Mouse (Mus musculus) heart, postnatal 0 days (tissue): Measurements from ENCODE around the gene Arpc3. TPM values are rescaled to one million over a fixed set of nuclear protein-coding genes. Genes with fewer than 3 reads are reported as not detected.

Experiments
- ATAC-seq: fragments of 200-750 bp; cut with Nextera tagmentation; 2 replicates; pipeline ENCODE4 v1.8.0; 2017; ENCODE audit warnings: low read depth, moderate number of reproducible peaks, moderate library complexity; ENCODE audit not compliant: insufficient read depth
- DNase-seq: peaks from one replicate; pipeline ENCODE4 v3.0.0-alpha.2; 2016; ENCODE audit warnings: low spot score
- H3K27ac ChIP-seq: fragments of 300-500 bp; sonication (generic); 2 replicates; pipeline ENCODE4 v1.5.1; 2014; ENCODE audit warnings: low read depth, mild to moderate bottlenecking
- H3K27me3 ChIP-seq: fragments of 300-500 bp; sonication (generic); 2 replicates; pipeline ENCODE4 v1.6.1; 2014; ENCODE audit warnings: low read length, mixed read lengths; ENCODE audit not compliant: control insufficient read depth, insufficient read depth
- H3K36me3 ChIP-seq: fragments of 300-500 bp; sonication (generic); replicated peaks from 2 replicates; pipeline ENCODE4 v1.6.1; 2014; ENCODE audit warnings: low read length, mixed read lengths; ENCODE audit not compliant: control insufficient read depth, insufficient read depth
- H3K4me1 ChIP-seq: fragments of 300-500 bp; sonication (generic); 2 replicates; pipeline ENCODE4 v1.6.1; 2014; ENCODE audit warnings: antibody characterized with exemption; ENCODE audit not compliant: control insufficient read depth, insufficient read depth
- H3K4me2 ChIP-seq: fragments of 300-500 bp; sonication (generic); 2 replicates; pipeline ENCODE4 v1.6.1; 2014; ENCODE audit warnings: low read depth, mild to moderate bottlenecking, low read length, moderate library complexity
- H3K4me3 ChIP-seq: fragments of 300-500 bp; sonication (generic); 2 replicates; pipeline ENCODE4 v1.5.1; 2014; ENCODE audit warnings: low read depth, low read length
- H3K9ac ChIP-seq: fragments of 300-500 bp; sonication (generic); replicated peaks from 2 replicates; pipeline ENCODE4 v1.6.1; 2014; ENCODE audit warnings: low read depth, low read length, mixed read lengths
- H3K9me3 ChIP-seq: fragments of 300-500 bp; sonication (generic); replicated peaks from 2 replicates; pipeline ENCODE4 v1.6.1; 2016; ENCODE audit warnings: low read length; ENCODE audit not compliant: control insufficient read depth
- CTCF ChIP-seq: IDR thresholded peaks from 2 replicates; pipeline ENCODE4 v1.5.1; 2016; ENCODE audit warnings: antibody characterized with exemption, control low read depth, low read depth
- EP300 ChIP-seq: IDR thresholded peaks from 2 replicates; pipeline ENCODE4 v1.6.1; 2016; ENCODE audit warnings: antibody characterized with exemption, low read depth
- WGBS: fragments of 180-500 bp; shearing (Covaris S2); extraction: QIAGEN DNeasy Blood & Tissue Kit; methylation state at CpG from one replicate; pipeline ENCODE4 v1.1.7; 2014; 5-methylcytosine and 5-hydroxymethylcytosine counted together
- polyA plus RNA-seq: library from polyadenylated mRNA; unstranded; fragments of >200 nt; fragmentation: Nextera tagmentation; extraction: Ambion mirVana; gene quantifications from 2 replicates; pipeline ENCODE4 v1.2.1, GENCODE M21; 2015
- total RNA-seq: library from RNA; depleted of rRNA; stranded (reverse); fragments of >200 nt; gene quantifications from 2 replicates; pipeline ENCODE4 v1.2.3, GENCODE M21; 2014; ENCODE audit warnings: low replicate concordance

Arpc3 gene
- total and polyA plus RNA-seq, 2 experiments from 2014 or later = 106 to 157 TPM

GRCm38 (mm10) chr5:122400628-122401302, 9.1 kb downstream of the Arpc3 start:
- Histone ChIP-seq H3K9me3 (no peaks in the 10 kb centered on the region), H3K4me3 (no peak overlapping the region), H3K4me1 (peaks cover 31% of the 10 kb centered on the region), H3K4me2 (peak overlapping the region; percentile 20; the same call in 1 of the 2 replicates), H3K9ac (no peak overlapping the region), H3K27me3 (no peaks in the 10 kb centered on the region), H3K36me3 (peaks cover 46% of the 10 kb centered on the region), H3K27ac (peak overlapping the region; percentile 52)
- peak; percentile 48 for DNase-seq
- WGBS = 35% methylated on average over 18 of the region's 18 CpGs
- no peak for TF ChIP-seq EP300
- no peak for TF ChIP-seq CTCF
- peak; percentile 47 for ATAC-seq

GRCm38 (mm10) chr5:122401303-122401640, 9.6 kb downstream of the Arpc3 start:
- Histone ChIP-seq H3K9me3 (no peaks in the 10 kb centered on the region), H3K4me2 (no peak overlapping the region), H3K36me3 (peaks cover 51% of the 10 kb centered on the region), H3K9ac (no peak overlapping the region), H3K4me1 (peaks cover 31% of the 10 kb centered on the region), H3K27ac (peak overlapping the region; percentile 52; the same call in 1 of the 2 replicates), H3K27me3 (no peaks in the 10 kb centered on the region), H3K4me3 (no peak overlapping the region)
- 30% methylated on average over 8 of the region's 8 CpGs for WGBS
- peak; percentile 90 for TF ChIP-seq CTCF
- TF ChIP-seq EP300 = no peak
- DNase-seq (peak; percentile 50), ATAC-seq (peak; percentile 18; the same call in 1 of the 2 replicates)

- ATAC-seq (no peak), DNase-seq (no peak)
- Histone ChIP-seq H3K9me3 (no peaks in the 10 kb centered on the region), H3K27me3 (no peaks in the 10 kb centered on the region), H3K9ac (no peak overlapping the region), H3K36me3 (peaks cover 55% of the 10 kb centered on the region), H3K27ac (peak overlapping the region; percentile 70), H3K4me3 (no peak overlapping the region), H3K4me2 (no peak overlapping the region), H3K4me1 (peaks cover 31% of the 10 kb centered on the region)
- TF ChIP-seq EP300 (no peak), CTCF (no peak)
- WGBS = 85% methylated on average over 13 of the region's 13 CpGs
Observed at GRCm38 (mm10) chr5:122402160-122402559, 10.5 kb downstream of the Arpc3 start.

- whole genome bisulfite sequencing = 31% methylated on average over 5 of the region's 5 CpGs
- Histone ChIP-seq H3K4me2 (no peak overlapping the region), H3K27ac (peak overlapping the region; percentile 70), H3K4me3 (no peak overlapping the region), H3K9ac (no peak overlapping the region), H3K27me3 (no peaks in the 10 kb centered on the region), H3K9me3 (no peaks in the 10 kb centered on the region), H3K4me1 (peaks cover 31% of the 10 kb centered on the region), H3K36me3 (peaks cover 57% of the 10 kb centered on the region)
- DNase-seq (peak; percentile 86), ATAC-seq (peak; percentile 87)
- TF ChIP-seq EP300 (peak; percentile 95), CTCF (no peak)
Observed at GRCm38 (mm10) chr5:122402772-122403171, 11.1 kb downstream of the Arpc3 start.

GRCm38 (mm10) chr5:122403362-122403761, 11.7 kb downstream of the Arpc3 start:
- H3K4me3 ChIP-seq = no peak overlapping the region
- no peak for DNase-seq
- peaks cover 57% of the 10 kb centered on the region for H3K36me3 ChIP-seq
- WGBS = 76% methylated on average over 12 of the region's 12 CpGs
- no peaks in the 10 kb centered on the region for H3K9me3 ChIP-seq
- no peak for ATAC-seq
- H3K4me2 ChIP-seq = no peak overlapping the region
- H3K27me3 ChIP-seq = no peaks in the 10 kb centered on the region
- peak overlapping the region; percentile 70 for H3K27ac ChIP-seq
- peaks cover 28% of the 10 kb centered on the region for H3K4me1 ChIP-seq
- no peak; the same call in 1 of the 2 replicates for TF ChIP-seq EP300
- no peak for TF ChIP-seq CTCF
- no peak overlapping the region for H3K9ac ChIP-seq

- TF ChIP-seq EP300 (no peak), CTCF (no peak)
- WGBS = 92% methylated on average over 10 of the region's 10 CpGs
- H3K4me2 ChIP-seq = no peak overlapping the region
- peaks cover 19% of the 10 kb centered on the region for H3K4me1 ChIP-seq
- ATAC-seq (no peak), DNase-seq (no peak)
- no peak overlapping the region for H3K4me3 ChIP-seq
- H3K9ac ChIP-seq = no peak overlapping the region
- peaks cover 60% of the 10 kb centered on the region for H3K36me3 ChIP-seq
- H3K9me3 ChIP-seq = no peaks in the 10 kb centered on the region
- H3K27ac ChIP-seq = no peak overlapping the region
- H3K27me3 ChIP-seq = no peaks in the 10 kb centered on the region
Observed at GRCm38 (mm10) chr5:122405537-122405936, 13.9 kb downstream of the Arpc3 start.
